Mouse (Mus musculus) liver, postnatal 0 days (tissue): ENCODE results near the gene Efcab14. TPM values are rescaled to one million over a fixed set of nuclear protein-coding genes. Genes with fewer than 3 reads are reported as not detected.

Experiments used
- ATAC-seq: fragments of 200-750 bp; cut with Nextera tagmentation; 2 replicates; pipeline ENCODE4 v1.8.0; 2017; ENCODE audit warnings: mild to moderate bottlenecking, moderate library complexity
- DNase-seq: peaks from one replicate; pipeline ENCODE4 v3.0.0-alpha.2; 2016
- H3K27ac ChIP-seq: fragments of 300-500 bp; sonication (generic); 2 replicates; pipeline ENCODE4 v1.5.1; 2014; ENCODE audit warnings: antibody characterized with exemption, moderate library complexity, mild to moderate bottlenecking, low read depth
- H3K27me3 ChIP-seq: fragments of 300-500 bp; sonication (generic); 2 replicates; pipeline ENCODE4 v1.6.1; 2014; ENCODE audit warnings: low read length, control low read depth, mixed read lengths; ENCODE audit not compliant: insufficient read depth
- H3K36me3 ChIP-seq: fragments of 300-500 bp; sonication (generic); replicated peaks from 2 replicates; pipeline ENCODE4 v1.6.1; 2014; ENCODE audit warnings: mild to moderate bottlenecking, control low read depth, low read length, moderate library complexity, mixed read lengths; ENCODE audit not compliant: insufficient read depth
- H3K4me1 ChIP-seq: fragments of 300-500 bp; sonication (generic); 2 replicates; pipeline ENCODE4 v1.6.1; 2014; ENCODE audit warnings: antibody characterized with exemption, mild to moderate bottlenecking, control low read depth; ENCODE audit not compliant: insufficient read depth
- H3K4me2 ChIP-seq: fragments of 300-500 bp; sonication (generic); 2 replicates; pipeline ENCODE4 v1.6.1; 2014; ENCODE audit warnings: low read depth, mild to moderate bottlenecking, low read length, moderate library complexity, mixed read lengths
- H3K4me3 ChIP-seq: fragments of 300-500 bp; sonication (generic); 2 replicates; pipeline ENCODE4 v1.5.1; 2014; ENCODE audit warnings: low read depth, low read length
- H3K9ac ChIP-seq: fragments of 300-500 bp; sonication (generic); replicated peaks from 2 replicates; pipeline ENCODE4 v1.6.1; 2014; ENCODE audit warnings: mild to moderate bottlenecking, moderate library complexity
- H3K9me3 ChIP-seq: fragments of 300-500 bp; sonication (generic); 2 replicates; pipeline ENCODE4 v1.6.1; 2016; ENCODE audit warnings: mild to moderate bottlenecking, control low read depth, low read length, mixed read lengths
- CTCF ChIP-seq: sonication (generic); IDR thresholded peaks from 2 replicates; pipeline ENCODE4 v1.5.1; 2016; ENCODE audit warnings: antibody characterized with exemption, low read depth
- EP300 ChIP-seq: IDR thresholded peaks from 2 replicates; pipeline ENCODE4 v1.6.1; 2016; ENCODE audit warnings: antibody characterized with exemption, low read depth, mild to moderate bottlenecking
- WGBS: fragments of 180-500 bp; shearing (Covaris S2); extraction: QIAGEN DNeasy Blood & Tissue Kit; methylation state at CpG from one replicate; pipeline ENCODE4 v1.1.7; 2014; ENCODE audit not compliant: insufficient replicate concordance; 5-methylcytosine and 5-hydroxymethylcytosine counted together
- polyA plus RNA-seq: library from polyadenylated mRNA; unstranded; fragments of >200 nt; fragmentation: Nextera tagmentation; extraction: Ambion mirVana; gene quantifications from 2 replicates; pipeline ENCODE4 v1.2.1, GENCODE M21; 2015

Efcab14 gene
- polyA plus RNA-seq, 1 experiment from 2014 or later: 8.4 TPM

DNA sequence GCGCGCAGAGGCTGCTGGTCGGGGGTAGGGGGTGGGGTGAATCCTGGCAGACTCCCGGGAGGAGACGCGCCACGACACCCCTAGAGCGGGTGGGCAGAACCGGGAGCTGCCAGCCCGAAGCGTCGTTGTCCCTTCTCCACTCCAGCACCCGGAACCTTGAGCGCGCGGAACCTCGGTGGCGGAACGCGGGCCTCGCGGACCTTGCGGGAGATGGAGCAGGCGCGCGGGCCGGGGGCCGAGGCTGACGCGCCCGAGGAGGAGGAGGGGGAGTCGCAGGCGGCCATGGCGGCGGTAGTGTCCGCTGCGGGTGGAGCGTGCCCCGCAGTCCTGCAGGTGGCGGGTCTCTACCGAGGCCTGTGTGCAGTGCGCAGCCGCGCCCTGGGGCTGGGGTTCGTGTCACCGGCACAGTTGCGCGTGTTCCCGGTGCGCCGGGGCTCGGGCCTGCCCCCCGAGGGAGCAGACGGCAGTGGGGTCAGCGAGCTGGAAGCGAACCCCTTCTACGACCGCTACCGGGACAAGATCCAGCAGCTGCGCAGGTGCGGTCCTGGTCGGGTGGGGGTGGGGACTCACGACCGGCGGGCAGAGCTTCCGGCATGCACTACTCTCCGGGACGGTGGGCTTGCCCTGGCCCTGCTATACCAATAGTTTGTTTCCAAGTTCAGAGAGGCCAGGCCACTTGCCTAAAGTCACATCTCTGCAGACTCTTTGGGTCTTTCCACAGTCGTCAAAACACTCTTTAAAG, 47.4 kb downstream of the Efcab14 start, which contains the start of gene Atpaf1:
Gene Atpaf1, plus strand, starts transcription at position 44 of the 742 bp plus-strand sequence.
- Histone ChIP-seq H3K4me1 (peaks cover 11% of the 10 kb centered on the region), H3K9ac (peak within 1 kb of the TSS; percentile 82), H3K4me2 (peak within 1 kb of the TSS; percentile 72), H3K36me3 (peaks cover 16% of the 10 kb centered on the region), H3K27ac (peak within 1 kb of the TSS; percentile 49), H3K4me3 (peak within 1 kb of the TSS; percentile 76), H3K27me3 (no peaks in the 10 kb centered on the region), H3K9me3 (no peaks in the 10 kb centered on the region)
- peak; percentile 35 for TF ChIP-seq CTCF
- no peak for TF ChIP-seq EP300
- DNase-seq (peak; percentile 78), ATAC-seq (peak; percentile 85)
- under 1% methylated on average over 52 of the region's 69 CpGs for WGBS

DNA sequence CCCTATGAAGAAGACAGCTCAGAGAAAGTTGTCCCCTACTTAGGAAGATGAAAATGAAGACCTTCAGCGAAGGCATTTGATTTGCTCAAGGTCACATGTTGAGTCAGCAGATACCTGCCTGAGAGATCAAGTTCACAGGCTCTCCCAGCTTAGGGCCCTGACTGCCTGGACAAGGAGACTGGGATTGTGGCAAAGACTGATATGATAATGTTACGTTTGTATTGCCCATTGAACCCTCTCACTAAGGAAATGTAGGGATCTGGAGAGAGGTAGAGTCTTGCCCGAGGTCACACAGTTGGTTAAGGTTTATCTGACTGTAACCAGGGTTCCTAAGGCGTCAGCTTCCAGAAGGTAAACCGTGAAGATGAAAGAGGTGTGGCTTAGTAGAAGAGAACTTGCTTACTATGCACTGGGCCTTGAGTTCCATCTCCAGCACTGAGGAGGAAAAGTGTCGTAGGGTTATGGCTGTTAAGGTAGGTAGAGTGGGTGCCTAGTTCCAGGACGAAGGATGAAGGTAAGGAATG, 48.0 kb downstream of the Efcab14 start:
- WGBS: 30% methylated on average over 7 of the region's 7 CpGs
- peak overlapping the region; percentile 82 for H3K9ac ChIP-seq
- ATAC-seq (peak; percentile 26; the same call in 1 of the 2 replicates), DNase-seq (no peak)
- peak overlapping the region; percentile 76 for H3K4me3 ChIP-seq
- H3K9me3 ChIP-seq: no peaks in the 10 kb centered on the region
- peaks cover 11% of the 10 kb centered on the region for H3K4me1 ChIP-seq
- peaks cover 19% of the 10 kb centered on the region for H3K36me3 ChIP-seq
- peak overlapping the region; percentile 49; the same call in 1 of the 2 replicates for H3K27ac ChIP-seq
- no peaks in the 10 kb centered on the region for H3K27me3 ChIP-seq
- H3K4me2 ChIP-seq: peak overlapping the region; percentile 72
- no peak for TF ChIP-seq CTCF
- TF ChIP-seq EP300: no peak

DNA sequence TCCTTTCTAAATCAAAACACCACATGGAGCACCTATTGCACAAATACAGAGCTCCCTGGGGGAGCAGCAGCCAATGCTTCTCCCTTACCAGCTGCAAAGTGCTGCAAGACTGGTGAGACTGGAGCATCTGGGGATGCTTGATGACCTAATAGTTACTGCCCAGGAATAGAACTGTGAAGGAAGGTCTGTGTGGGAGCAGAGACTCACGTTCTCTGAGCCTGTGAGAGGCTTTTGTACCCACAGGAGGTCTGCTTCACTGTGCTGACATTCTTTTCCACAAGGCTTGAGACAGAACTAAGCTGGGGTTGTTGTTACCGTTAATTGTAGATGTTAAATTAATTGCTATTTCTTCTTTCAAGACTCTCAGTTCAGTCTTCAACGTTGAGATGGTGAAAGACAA, 53.3 kb downstream of the Efcab14 start:
- Histone ChIP-seq H3K4me2 (no peak overlapping the region), H3K4me1 (peaks cover 3% of the 10 kb centered on the region; the same call in 1 of the 2 replicates), H3K9me3 (no peaks in the 10 kb centered on the region), H3K4me3 (no peak overlapping the region), H3K36me3 (peaks cover 42% of the 10 kb centered on the region), H3K27me3 (no peaks in the 10 kb centered on the region), H3K9ac (no peak overlapping the region), H3K27ac (no peak overlapping the region)
- DNase-seq (no peak), ATAC-seq (no peak)
- WGBS: 76% methylated on average over 3 of the region's 3 CpGs
- TF ChIP-seq EP300 (no peak), CTCF (no peak)

DNA sequence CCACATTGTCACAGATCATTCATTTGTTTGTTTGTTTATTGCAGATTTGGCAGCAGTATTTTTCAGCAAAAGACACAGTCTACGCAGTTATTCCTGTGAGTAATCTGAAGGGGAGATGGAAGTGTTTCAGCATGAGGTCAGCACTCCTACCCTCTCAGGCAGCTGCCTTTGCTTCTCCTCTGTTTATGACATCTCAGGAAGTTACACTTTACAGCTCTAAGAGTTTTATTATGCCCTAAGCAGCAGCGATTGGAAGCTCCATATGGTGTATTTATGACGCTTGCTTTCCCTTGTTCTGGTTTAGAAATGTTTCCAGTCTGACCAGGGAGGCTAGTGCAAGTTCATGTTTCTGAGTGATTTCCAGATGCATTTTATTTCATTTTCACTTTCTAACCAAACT, 57.8 kb downstream of the Efcab14 start:
- H3K36me3 ChIP-seq: peaks cover 43% of the 10 kb centered on the region
- TF ChIP-seq CTCF (no peak), EP300 (no peak)
- WGBS: 83% methylated on average over 3 of the region's 3 CpGs
- H3K9ac ChIP-seq: no peak overlapping the region
- no peaks in the 10 kb centered on the region for H3K27me3 ChIP-seq
- no peaks in the 10 kb centered on the region for H3K4me1 ChIP-seq
- no peak for DNase-seq
- H3K27ac ChIP-seq: no peak overlapping the region
- no peaks in the 10 kb centered on the region for H3K9me3 ChIP-seq
- H3K4me2 ChIP-seq: no peak overlapping the region
- no peak for ATAC-seq
- H3K4me3 ChIP-seq: no peak overlapping the region

DNA sequence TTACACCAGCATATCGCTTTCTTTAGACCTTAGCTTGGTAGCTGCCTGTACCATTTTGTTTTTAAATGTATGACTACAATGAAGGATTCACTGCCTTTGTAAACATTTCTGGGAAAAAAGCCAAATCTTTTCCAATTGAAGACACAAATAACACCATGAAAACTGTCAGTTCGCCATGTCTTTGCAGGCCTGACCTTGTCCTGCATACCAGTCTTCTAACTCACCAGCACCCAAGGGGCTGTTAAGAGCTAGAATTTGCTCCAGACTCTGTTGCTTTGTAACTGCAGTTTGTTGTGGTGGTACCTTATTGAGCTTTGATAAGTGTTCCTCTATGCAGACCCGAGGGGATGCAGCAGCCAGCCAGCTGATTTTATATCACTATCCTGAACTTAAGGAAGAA, 62.4 kb downstream of the Efcab14 start:
- Histone ChIP-seq H3K36me3 (peaks cover 38% of the 10 kb centered on the region), H3K27me3 (no peaks in the 10 kb centered on the region), H3K9me3 (no peaks in the 10 kb centered on the region), H3K4me1 (no peaks in the 10 kb centered on the region), H3K27ac (no peak overlapping the region), H3K9ac (no peak overlapping the region), H3K4me3 (no peak overlapping the region), H3K4me2 (no peak overlapping the region)
- WGBS: 81% methylated on average over 3 of the region's 3 CpGs
- no peak for TF ChIP-seq EP300
- TF ChIP-seq CTCF: no peak
- ATAC-seq (no peak), DNase-seq (no peak)

DNA sequence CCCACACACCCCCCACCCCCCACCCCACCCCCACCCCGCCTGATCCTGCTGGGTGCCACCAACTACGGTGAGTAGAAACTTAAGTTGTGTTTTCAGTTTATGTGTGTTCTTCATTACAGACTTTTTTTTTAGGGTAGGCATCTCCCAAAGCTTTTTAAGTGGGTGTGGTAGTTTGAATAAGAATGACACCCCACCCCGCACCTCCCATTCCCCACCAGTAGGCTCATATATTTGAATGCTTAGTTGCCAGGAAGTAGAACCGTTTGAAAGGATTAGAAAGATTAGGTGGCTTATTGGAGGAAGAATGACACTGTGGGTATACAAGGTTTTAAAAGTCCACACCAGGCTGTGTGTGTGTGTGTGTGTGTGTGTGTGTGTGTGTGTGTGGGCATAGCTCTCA, 74.8 kb downstream of the Efcab14 start:
- Histone ChIP-seq H3K27ac (no peak overlapping the region), H3K36me3 (peaks cover 3% of the 10 kb centered on the region; the same call in 1 of the 2 replicates), H3K4me3 (no peak overlapping the region), H3K9me3 (no peaks in the 10 kb centered on the region), H3K4me1 (no peaks in the 10 kb centered on the region), H3K4me2 (no peak overlapping the region), H3K9ac (no peak overlapping the region), H3K27me3 (no peaks in the 10 kb centered on the region)
- 74% methylated on average over 4 of the region's 4 CpGs for WGBS
- TF ChIP-seq EP300 (no peak), CTCF (no peak)
- no peak for DNase-seq
- no peak for ATAC-seq
